In genomic region chr5:39623304-39624217, GRCm38 (mm10) we compare ENCODE assay signal across 16 mouse cellular contexts.
A peak's percentile ranks its signal among the peaks of the same experiment; 100 is the strongest.
DNase-seq lines count a peak whose midpoint lies in the region; ATAC-seq and TF ChIP-seq lines count a peak whose summit lies in the region.
"Had no signal": no experiment of that assay in that cellular context is flagged by ENCODE, and none has a peak within 500 bp of the region (broad histone marks: within the 10 kb centered on the region; RNA-seq: fewer than 3 reads in every experiment).

No protein-coding gene starts in this region.

- TF ChIP-seq CTCF in gastrocnemius, adult 2 months (IDR thresholded peaks at IDR 0.05), result no peak

- DNase-seq in gastrocnemius, adult 2 months, result peak; percentile 47
- no peak for DNase-seq in gastrocnemius, postnatal 25 days
- DNase-seq in lung, postnatal 10 days, result peak; percentile 29
- DNase-seq in lung, adult 18-20 months, result no peak
- peak; percentile 59 for DNase-seq in embryo, embryonic 10 days (ENCODE audit: low spot score)
- DNase-seq in mesoderm, embryonic 11.5 days (ENCODE audit: low read depth, low spot score), result peak; percentile 39
- DNase-seq in urinary bladder, adult 2 months (ENCODE audit: low spot score), result no peak
- DNase-seq: adrenal gland, adult 8-10 months; cerebellum, adult 18-20 months; gastrocnemius, postnatal 10 days; layer of hippocampus, adult 9-11 months; right cerebral cortex, postnatal 4 days had no signal

- H3K27ac ChIP-seq in gastrocnemius, adult 2 months, result peak overlapping the region; percentile 58
- H3K27ac ChIP-seq: hindbrain, embryonic 15.5 days; lung, embryonic 15.5 days had no signal

- H3K4me3 ChIP-seq in gastrocnemius, adult 2 months, result no peak overlapping the region
- H3K4me3 ChIP-seq: erythroblast, embryonic 14.5 days; hindbrain, embryonic 15.5 days; lung, embryonic 15.5 days had no signal

- intact Hi-C loops in gastrocnemius, adult 2 months (cut with DNase I), result no loop called here

- no peak for ATAC-seq in monocyte, adult 5-6 weeks (replicated peaks; ENCODE audit: insufficient number of reproducible peaks, low FRiP score, low TSS enrichment, poor library complexity, severe bottlenecking)

Comparison
In these comparisons a context has a peak if more than half of its experiments do, and no peak if none do; other contexts are left out.
1. DNase-seq: peak in gastrocnemius, adult 2 months (single experiment), lung, postnatal 10 days (single experiment), embryo, embryonic 10 days (single experiment) and mesoderm, embryonic 11.5 days (single experiment); none in gastrocnemius, postnatal 25 days (single experiment), lung, adult 18-20 months (0 of 2) and urinary bladder, adult 2 months (single experiment).